Mouse (Mus musculus) liver, adult 2 months (tissue): ENCODE results near the gene Bcl11a. TPM values are rescaled to one million over a fixed set of nuclear protein-coding genes. Genes with fewer than 3 reads are reported as not detected.

Source experiments
- DNase-seq: peaks from one replicate; pipeline ENCODE4 v3.0.0-alpha.2; 2011; ENCODE audit warnings: low read depth, low spot score; ENCODE audit errors: extremely low read depth
- H3K27ac ChIP-seq: fragments of 200-500 bp; replicated peaks from 2 replicates; pipeline ENCODE4 v1.5.1; 2012; ENCODE audit warnings: low read depth, mild to moderate bottlenecking, control low read depth, inconsistent platforms, low read length; ENCODE audit not compliant: insufficient read depth
- H3K27me3 ChIP-seq: fragments of 200-500 bp; 2 replicates; pipeline ENCODE4 v1.6.1; 2012; ENCODE audit warnings: mild to moderate bottlenecking, moderate library complexity, low read length, inconsistent platforms; ENCODE audit not compliant: control insufficient read depth, insufficient read depth
- H3K36me3 ChIP-seq: fragments of 200-500 bp; 2 replicates; pipeline ENCODE4 v1.6.1; 2012; ENCODE audit warnings: low read length, inconsistent platforms; ENCODE audit not compliant: control insufficient read depth, insufficient read depth
- H3K4me1 ChIP-seq: fragments of 200-500 bp; 2 replicates; pipeline ENCODE4 v1.6.1; 2011; ENCODE audit warnings: low read length; ENCODE audit not compliant: control insufficient read depth, insufficient read depth
- H3K4me3 ChIP-seq: fragments of 200-500 bp; 2 replicates; pipeline ENCODE4 v1.5.1; 2011; ENCODE audit warnings: low read depth, mild to moderate bottlenecking, control low read depth, low read length, moderate library complexity; ENCODE audit not compliant: insufficient read depth
- H3K79me2 ChIP-seq: fragments of 200-500 bp; 2 replicates; pipeline ENCODE4 v1.6.1; 2012; ENCODE audit warnings: inconsistent platforms, mild to moderate bottlenecking, low read length, moderate library complexity; ENCODE audit not compliant: control insufficient read depth, insufficient read depth
- H3K9ac ChIP-seq: fragments of 200-500 bp; 2 replicates; pipeline ENCODE4 v1.6.1; 2012; ENCODE audit warnings: low read depth, mild to moderate bottlenecking, control low read depth, inconsistent platforms, low read length
- CTCF ChIP-seq: fragments of 200-500 bp; IDR thresholded peaks from 2 replicates; pipeline ENCODE4 v1.5.1; 2011; ENCODE audit warnings: low read depth, low read length, control low read depth
- POLR2A ChIP-seq: fragments of 200-500 bp; IDR thresholded peaks from 2 replicates; pipeline ENCODE4 v1.6.1; 2011; ENCODE audit warnings: low read length, control low read depth; ENCODE audit not compliant: insufficient read depth; ENCODE audit errors: extremely low read depth
- WGBS: fragments of 180-500 bp; shearing (Covaris S2); methylation state at CpG from one replicate; pipeline ENCODE4 v1.1.7; 2018; 5-methylcytosine and 5-hydroxymethylcytosine counted together
- polyA plus RNA-seq: library from polyadenylated mRNA; depleted of rRNA; stranded (reverse); fragments of >200 nt; gene quantifications from 2 replicates; pipeline ENCODE4 v1.2.3, GENCODE M21; 2012
- total RNA-seq: library from RNA; depleted of rRNA; stranded (reverse); fragments of >200 nt; gene quantifications from 2 replicates; pipeline ENCODE4 v1.2.3, GENCODE M21; 2014

The Bcl11a gene
- total and polyA plus RNA-seq, 2 experiments: 0.09 to 0.13 TPM

DNA sequence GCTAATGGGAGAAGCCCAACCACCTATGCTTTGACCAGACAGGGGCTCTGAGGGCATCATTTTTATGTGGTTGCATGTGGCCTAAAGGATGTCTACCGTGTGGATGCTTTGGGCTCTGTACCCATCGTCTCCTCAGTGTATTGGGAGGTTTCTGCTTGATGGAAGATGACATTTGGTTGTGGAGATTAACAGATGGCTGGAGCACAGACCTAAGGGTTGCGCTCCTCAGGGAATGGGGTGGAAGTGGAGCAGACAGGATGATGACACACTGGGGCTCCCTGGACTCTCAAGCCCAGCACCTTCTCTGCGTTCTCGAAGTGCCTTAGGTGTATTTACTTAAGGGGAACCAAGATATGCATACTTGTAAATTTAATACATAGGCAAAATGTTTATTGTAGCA, 56.1 kb downstream of the Bcl11a start:
- Histone ChIP-seq H3K27me3 (no peaks in the 10 kb centered on the region), H3K36me3 (no peaks in the 10 kb centered on the region), H3K27ac (no peak overlapping the region), H3K9ac (no peak overlapping the region), H3K79me2 (no peaks in the 10 kb centered on the region), H3K4me1 (peaks cover 2% of the 10 kb centered on the region; the same call in 1 of the 2 replicates), H3K4me3 (no peak overlapping the region)
- TF ChIP-seq POLR2A (no peak), CTCF (no peak)
- WGBS: 95% methylated on average over 5 of the region's 5 CpGs
- no peak for DNase-seq

DNA sequence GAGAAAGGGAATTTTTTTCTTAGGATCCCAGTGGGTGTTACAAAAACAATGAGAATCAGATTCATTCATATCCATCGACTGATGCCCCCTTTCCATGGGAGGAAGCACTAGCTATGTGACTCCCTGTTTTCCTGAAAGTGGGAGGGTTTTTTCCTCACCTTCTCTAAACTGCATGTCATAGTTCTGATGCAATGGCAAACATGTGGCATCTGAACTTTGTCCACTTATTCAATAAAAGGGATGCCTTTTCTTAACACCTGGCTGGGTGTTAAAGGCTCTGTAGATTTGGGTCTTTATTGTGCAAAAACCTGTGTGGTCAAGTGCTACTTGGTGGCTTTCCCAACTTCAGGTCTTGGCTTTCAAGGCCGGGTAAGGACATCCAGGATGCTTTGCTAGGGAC, 57.4 kb downstream of the Bcl11a start:
- H3K4me1 ChIP-seq: peaks cover 2% of the 10 kb centered on the region; the same call in 1 of the 2 replicates
- 45% methylated on average over 2 of the region's 2 CpGs for WGBS

DNA sequence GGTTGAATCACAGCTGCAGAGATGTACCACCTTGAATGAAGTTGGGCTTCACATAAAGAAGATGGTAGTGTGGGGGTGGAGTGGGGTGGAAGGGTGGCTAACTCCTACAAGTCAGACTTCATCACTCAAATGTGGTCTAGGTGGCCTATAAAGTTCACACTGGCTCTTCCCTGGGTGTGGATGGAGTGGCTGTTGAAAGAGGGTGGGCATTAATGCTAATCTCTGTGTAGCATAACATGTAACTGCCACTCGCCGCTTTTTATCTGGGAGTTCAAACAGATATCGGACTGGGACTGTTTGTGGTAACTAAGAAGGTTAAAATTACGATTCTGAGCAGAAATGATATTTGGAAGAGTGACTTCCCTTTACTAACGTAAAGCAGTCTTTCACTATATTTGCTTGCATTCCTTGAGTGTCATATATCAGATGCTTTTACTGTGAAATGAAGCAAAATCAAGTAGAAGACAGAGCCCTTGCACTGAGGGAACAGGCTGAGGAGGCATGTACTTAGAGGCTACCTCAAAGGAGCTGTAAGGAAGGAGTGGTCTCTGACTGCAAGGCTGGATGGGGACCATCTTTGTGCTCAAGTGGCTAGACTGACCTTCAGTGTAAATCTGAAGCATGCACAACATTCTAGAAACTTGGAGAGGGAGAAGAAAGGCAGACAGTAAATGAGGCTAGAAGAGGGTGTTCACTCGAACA, 58.4 kb downstream of the Bcl11a start:
- Histone ChIP-seq H3K27me3 (no peaks in the 10 kb centered on the region), H3K9ac (no peak overlapping the region), H3K27ac (no peak overlapping the region), H3K79me2 (no peaks in the 10 kb centered on the region), H3K4me1 (peaks cover 2% of the 10 kb centered on the region; the same call in 1 of the 2 replicates), H3K4me3 (no peak overlapping the region), H3K36me3 (no peaks in the 10 kb centered on the region)
- 89% methylated on average over 6 of the region's 6 CpGs for WGBS
- no peak for DNase-seq
- TF ChIP-seq POLR2A: no peak
- TF ChIP-seq CTCF: no peak

More for the DNA sequence above, 57.4 kb downstream of the Bcl11a start:
- no peak overlapping the region for H3K4me3 ChIP-seq
- no peaks in the 10 kb centered on the region for H3K36me3 ChIP-seq
- H3K79me2 ChIP-seq: no peaks in the 10 kb centered on the region
- no peak for TF ChIP-seq POLR2A
- H3K27me3 ChIP-seq: no peaks in the 10 kb centered on the region
- DNase-seq: peak; percentile 62
- H3K27ac ChIP-seq: no peak overlapping the region
- no peak overlapping the region for H3K9ac ChIP-seq

DNA sequence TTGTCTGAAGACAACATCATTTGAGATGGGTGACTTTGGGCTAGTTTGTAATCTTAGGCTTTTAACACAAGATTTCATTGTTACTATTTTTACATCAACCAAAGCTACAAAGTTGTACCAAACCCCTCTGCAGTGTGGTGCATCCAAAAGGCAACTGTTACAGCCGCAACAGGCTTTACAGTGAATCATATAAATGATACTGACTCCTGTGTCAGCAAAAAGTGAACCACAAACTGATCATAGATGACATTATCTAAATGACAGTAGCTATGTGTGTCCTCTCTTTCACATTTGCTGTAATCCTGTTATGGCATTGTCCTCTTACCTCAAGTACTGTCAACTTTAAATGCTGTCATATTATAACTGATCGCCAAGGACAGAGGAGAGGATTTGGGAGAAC, 60.0 kb downstream of the Bcl11a start:
- WGBS: 94% methylated on average over 2 of the region's 2 CpGs
- Histone ChIP-seq H3K36me3 (no peaks in the 10 kb centered on the region), H3K4me1 (peaks cover 2% of the 10 kb centered on the region; the same call in 1 of the 2 replicates), H3K4me3 (no peak overlapping the region), H3K9ac (no peak overlapping the region), H3K27ac (no peak overlapping the region), H3K27me3 (no peaks in the 10 kb centered on the region), H3K79me2 (no peaks in the 10 kb centered on the region)
- no peak for DNase-seq
- no peak for TF ChIP-seq CTCF
- no peak for TF ChIP-seq POLR2A

DNA sequence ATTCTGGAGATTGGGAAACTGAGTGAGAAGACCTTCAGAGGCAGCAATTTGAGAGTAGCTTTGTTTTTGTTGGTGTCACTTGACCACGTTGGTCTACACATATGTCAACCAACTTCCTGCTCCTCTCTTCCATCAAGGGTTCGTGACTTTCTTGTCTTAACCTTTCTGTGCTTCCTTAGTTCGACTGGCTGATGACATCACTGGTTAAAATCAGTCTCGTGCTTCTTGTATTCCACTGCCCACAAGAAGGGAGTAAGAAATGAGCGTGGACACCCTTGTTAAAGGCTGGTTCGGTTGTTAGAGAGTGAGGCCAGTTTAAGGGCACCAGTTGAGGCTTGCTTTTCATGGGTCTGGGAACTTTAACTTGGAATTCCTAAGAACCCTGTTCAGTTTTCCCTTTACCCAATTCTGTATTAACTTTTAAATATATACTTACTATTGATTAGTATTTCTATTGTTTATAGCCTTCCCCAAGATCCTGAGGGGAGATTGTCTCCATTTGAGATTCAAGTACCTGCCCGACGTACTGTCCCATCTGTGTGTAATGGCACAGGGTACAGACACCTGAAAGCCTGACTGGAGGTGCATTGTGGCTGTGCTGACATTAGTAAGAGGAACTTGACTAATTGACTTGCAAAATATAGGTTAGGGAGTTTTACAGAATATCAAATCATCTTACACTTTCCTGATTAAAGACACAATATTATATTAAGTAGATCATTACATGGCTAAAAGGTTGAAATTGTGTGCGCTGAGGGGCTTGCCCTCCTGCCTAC, 60.9 kb downstream of the Bcl11a start:
- no peak overlapping the region for H3K4me3 ChIP-seq
- peaks cover 2% of the 10 kb centered on the region; the same call in 1 of the 2 replicates for H3K4me1 ChIP-seq
- H3K27ac ChIP-seq: no peak overlapping the region
- DNase-seq: no peak
- no peaks in the 10 kb centered on the region for H3K36me3 ChIP-seq
- no peaks in the 10 kb centered on the region for H3K27me3 ChIP-seq
- TF ChIP-seq POLR2A (no peak), CTCF (no peak)
- 85% methylated on average over 9 of the region's 9 CpGs for WGBS
- no peaks in the 10 kb centered on the region for H3K79me2 ChIP-seq
- H3K9ac ChIP-seq: no peak overlapping the region
